Comparison of ENCODE assay signal across 10 mouse cellular contexts in the genomic region with DNA sequence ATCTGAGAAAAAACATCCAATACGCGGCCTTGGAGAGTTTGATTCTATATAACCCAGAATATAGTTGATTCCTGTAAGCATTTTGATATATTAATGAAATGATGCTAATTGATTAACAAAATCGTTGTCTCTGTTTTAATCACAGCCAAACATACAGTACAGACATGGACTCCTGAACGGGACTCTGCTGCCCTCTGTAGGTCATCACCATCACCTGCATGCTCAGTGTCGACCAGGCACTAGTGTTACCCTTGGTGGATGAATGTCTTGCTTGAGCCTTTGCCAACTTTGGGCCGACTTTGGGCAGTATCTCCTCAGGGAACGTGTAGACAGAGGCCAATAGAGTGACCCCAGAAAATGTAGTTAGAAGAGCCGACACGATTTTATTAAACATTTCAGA. TPM values are rescaled to one million over a fixed set of nuclear protein-coding genes. Genes with fewer than 3 reads are reported as not detected.
DNase-seq lines count a peak whose midpoint lies in the region; ATAC-seq lines count a peak whose summit lies in the region.
"Had no signal": no experiment of that assay in that cellular context is flagged by ENCODE, and none has a peak within 500 bp of the region (broad histone marks: within the 10 kb centered on the region; RNA-seq: fewer than 3 reads in every experiment).

No protein-coding gene starts in this region.

- no peak overlapping the region for H3K4me3 ChIP-seq in neural tube, embryonic 11.5 days (ENCODE audit: low read depth, low read length)
- no peak overlapping the region for H3K4me3 ChIP-seq in limb, embryonic 12.5 days (replicated peaks)
- H3K4me3 ChIP-seq: lung, embryonic 15.5 days had no signal

- 70% methylated on average over 9 of the region's 9 CpGs for WGBS in neural tube, embryonic 11.5 days
- WGBS in limb, embryonic 12.5 days: 67% methylated on average over 9 of the region's 9 CpGs

- H3K27me3 ChIP-seq in neural tube, embryonic 11.5 days (ENCODE audit: control insufficient read depth, insufficient read depth, low read length): no peaks in the 10 kb centered on the region
- no peaks in the 10 kb centered on the region for H3K27me3 ChIP-seq in limb, embryonic 12.5 days
- H3K27me3 ChIP-seq: lung, embryonic 15.5 days had no signal

- peak; percentile 67 for ATAC-seq in neural tube, embryonic 11.5 days (ENCODE audit: insufficient read depth, low FRiP score, low TSS enrichment)
- 0 out of 2 replicates have a peak, but pooled peaks have one; percentile 56 for ATAC-seq in limb, embryonic 12.5 days (ENCODE audit: insufficient number of reproducible peaks, insufficient read depth, low FRiP score, low TSS enrichment, low read depth)

- H3K4me2 ChIP-seq in neural tube, embryonic 11.5 days (ENCODE audit: low read depth): no peak overlapping the region
- no peak overlapping the region for H3K4me2 ChIP-seq in limb, embryonic 12.5 days
- H3K4me2 ChIP-seq: lung, embryonic 15.5 days had no signal

- no peak overlapping the region for H3K27ac ChIP-seq in neural tube, embryonic 11.5 days (ENCODE audit: low read depth, low read length)
- no peak overlapping the region for H3K27ac ChIP-seq in limb, embryonic 12.5 days
- H3K27ac ChIP-seq: lung, embryonic 15.5 days had no signal

- DNase-seq in cerebellum, adult 11-12 months: peak; percentile 7
- no peak for DNase-seq in cerebellum, adult 11 months
- DNase-seq in neural tube, embryonic 11.5 days (ENCODE audit: low spot score): peak; percentile 20
- DNase-seq in neural tube, embryonic 10.5 days (ENCODE audit: extremely low spot score, low spot score): no peak
- DNase-seq in cerebellum, postnatal 14 days: peak; percentile 65
- peak; percentile 56 for DNase-seq in heart, postnatal 4 days
- peak; percentile 55 for DNase-seq in testis, postnatal 10 days (ENCODE audit: low spot score)

- no peaks in the 10 kb centered on the region for H3K4me1 ChIP-seq in neural tube, embryonic 11.5 days (ENCODE audit: control insufficient read depth, insufficient read depth, low read length)
- no peaks in the 10 kb centered on the region for H3K4me1 ChIP-seq in limb, embryonic 12.5 days (replicated peaks)
- H3K4me1 ChIP-seq: lung, embryonic 15.5 days had no signal

- H3K9me3 ChIP-seq in neural tube, embryonic 11.5 days (ENCODE audit: control insufficient read depth, low read length): no peaks in the 10 kb centered on the region
- no peaks in the 10 kb centered on the region for H3K9me3 ChIP-seq in limb, embryonic 12.5 days
- H3K9me3 ChIP-seq: lung, embryonic 15.5 days had no signal

- no peaks in the 10 kb centered on the region for H3K36me3 ChIP-seq in neural tube, embryonic 11.5 days (ENCODE audit: control insufficient read depth, insufficient read depth, low read length)
- no peaks in the 10 kb centered on the region for H3K36me3 ChIP-seq in limb, embryonic 12.5 days
- H3K36me3 ChIP-seq: lung, embryonic 15.5 days had no signal

- H3K9ac ChIP-seq in neural tube, embryonic 11.5 days (ENCODE audit: low read length): no peak overlapping the region
- H3K9ac ChIP-seq in limb, embryonic 12.5 days (replicated peaks): no peak overlapping the region
- H3K9ac ChIP-seq: lung, embryonic 15.5 days had no signal

RNA-seq across cellular contexts. Expression of gene Krtap7-1, which starts 9.5 kb away (rescaled TPM):
- not detected in 2 replicates for polyA plus RNA-seq in neural tube, embryonic 11.5 days (2014; fragmentation: Nextera tagmentation; extraction: Ambion mirVana)
- total RNA-seq in heart, postnatal 4 days (2021): not detected
- not detected in 2 replicates for polyA plus RNA-seq in limb, embryonic 12.5 days (2016; fragmentation: Nextera tagmentation; extraction: Ambion mirVana)
- polyA plus RNA-seq: lung, embryonic 15.5 days; stomach, embryonic 16.5 days had no signal

RNA-seq across cellular contexts. Expression of gene Krtap8-1, which starts 29.9 kb away (rescaled TPM):
- not detected in 2 replicates for polyA plus RNA-seq in neural tube, embryonic 11.5 days (2014; fragmentation: Nextera tagmentation; extraction: Ambion mirVana)
- total RNA-seq in heart, postnatal 4 days (2021): not detected
- polyA plus RNA-seq in limb, embryonic 12.5 days (2016; fragmentation: Nextera tagmentation; extraction: Ambion mirVana): not detected in 2 replicates
- polyA plus RNA-seq: lung, embryonic 15.5 days; stomach, embryonic 16.5 days had no signal

RNA-seq across cellular contexts. Expression of gene Krtap11-1, which starts 53.3 kb away (rescaled TPM):
- polyA plus RNA-seq in neural tube, embryonic 11.5 days (2014; fragmentation: Nextera tagmentation; extraction: Ambion mirVana): not detected in 2 replicates
- total RNA-seq in heart, postnatal 4 days (2021): not detected
- not detected in 2 replicates for polyA plus RNA-seq in limb, embryonic 12.5 days (2016; fragmentation: Nextera tagmentation; extraction: Ambion mirVana)
- polyA plus RNA-seq: lung, embryonic 15.5 days; stomach, embryonic 16.5 days had no signal

Comparison
In these comparisons a context has a peak if more than half of its experiments do, and no peak if none do; other contexts are left out.
1. DNase-seq: peak in cerebellum, adult 11-12 months (single experiment), neural tube, embryonic 11.5 days (single experiment), cerebellum, postnatal 14 days (2 of 2), heart, postnatal 4 days (single experiment) and testis, postnatal 10 days (single experiment); none in cerebellum, adult 11 months (single experiment) and neural tube, embryonic 10.5 days (single experiment).